Mouse (Mus musculus) C2C12 (cell line): ENCODE results near the gene Ifit2. TPM values are rescaled to one million over a fixed set of nuclear protein-coding genes. Genes with fewer than 3 reads are reported as not detected.

Source experiments
- H3K27me3 ChIP-seq: one replicate; pipeline ENCODE4 v1.6.1; 2011; ENCODE audit not compliant: control insufficient read depth, insufficient read depth, insufficient read length
- H3K36me3 ChIP-seq: one replicate; pipeline ENCODE4 v1.6.1; 2011; ENCODE audit not compliant: control insufficient read depth, insufficient read depth
- H3K4me3 ChIP-seq: one replicate; pipeline ENCODE4 v1.5.1; 2011; ENCODE audit warnings: mild to moderate bottlenecking, control low read depth; ENCODE audit not compliant: poor library complexity, insufficient read depth, severe bottlenecking
- H3K79me2 ChIP-seq: one replicate; pipeline ENCODE4 v1.6.1; 2011; ENCODE audit not compliant: control insufficient read depth, insufficient read depth
- H3K79me3 ChIP-seq: one replicate; pipeline ENCODE4 v1.6.1; 2011; ENCODE audit warnings: low read depth, control low read depth
- H3ac ChIP-seq: one replicate; pipeline ENCODE3; 2011; ENCODE audit warnings: low read depth; ENCODE audit not compliant: control insufficient read depth, insufficient read length
- CEBPB ChIP-seq: IDR thresholded peaks from one replicate; pipeline ENCODE4 v1.6.1; 2011; ENCODE audit warnings: low read depth, mild to moderate bottlenecking, control low read depth, moderate library complexity
- CTCF ChIP-seq: IDR thresholded peaks from one replicate; pipeline ENCODE4 v1.5.1; 2011; ENCODE audit not compliant: control insufficient read depth, insufficient read depth, insufficient read length
- FOSL1 ChIP-seq: IDR thresholded peaks from one replicate; pipeline ENCODE4 v1.8.0; 2011; ENCODE audit warnings: mild to moderate bottlenecking, low read length; ENCODE audit not compliant: poor library complexity, insufficient read depth, severe bottlenecking
- MAX ChIP-seq: IDR thresholded peaks from one replicate; pipeline ENCODE4 v1.6.1; 2011; ENCODE audit warnings: mild to moderate bottlenecking, control low read depth
- MYOD1 ChIP-seq: IDR thresholded peaks from one replicate; pipeline ENCODE4 v1.6.1; 2011; ENCODE audit warnings: low read depth; ENCODE audit not compliant: control insufficient read depth, insufficient read length
- MYOG ChIP-seq: IDR thresholded peaks from one replicate; pipeline ENCODE4 v1.6.1; 2011; ENCODE audit not compliant: control insufficient read depth, insufficient read length; ENCODE audit errors: extremely low read depth
- USF1 ChIP-seq: IDR thresholded peaks from one replicate; pipeline ENCODE4 v1.6.1; 2011; ENCODE audit warnings: low read depth, mild to moderate bottlenecking, control low read depth, moderate library complexity
- polyA plus RNA-seq: library from polyadenylated mRNA; unstranded; fragments of >200 nt; fragmentation: generic; extraction: Trizol; gene quantifications from one replicate; pipeline ENCODE4 v1.2.1, GENCODE M21; 2012; ENCODE audit warnings: missing spikeins

Gene Ifit2
- polyA plus RNA-seq, 1 experiment = 1.6 TPM

DNA sequence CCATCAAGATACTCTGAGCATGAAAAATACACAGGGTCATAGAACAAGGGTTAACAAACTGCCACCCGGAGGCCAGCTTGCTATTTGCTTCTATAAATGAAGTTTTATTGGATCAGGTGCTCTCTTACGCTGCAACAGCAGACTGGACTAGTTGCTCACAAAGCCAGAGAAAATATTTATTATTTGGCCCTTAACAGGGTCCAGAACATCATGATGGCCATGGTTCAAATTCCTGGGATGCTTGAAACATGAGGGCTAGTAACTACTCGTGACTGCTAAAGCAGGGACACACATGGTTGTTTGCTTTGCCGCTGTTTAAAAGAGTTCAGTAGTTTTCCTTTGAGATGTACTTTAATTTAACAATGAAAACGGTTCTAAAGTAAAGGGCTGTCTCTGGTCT, 1.5 kb downstream of the Ifit2 start:
- TF ChIP-seq FOSL1 (no peak), MYOD1 (no peak), USF1 (no peak), CEBPB (no peak), MYOG (no peak), MAX (no peak), CTCF (no peak)
- Histone ChIP-seq H3ac (no peak overlapping the region), H3K4me3 (no peak overlapping the region), H3K79me2 (no peaks in the 10 kb centered on the region), H3K36me3 (no peaks in the 10 kb centered on the region), H3K79me3 (no peaks in the 10 kb centered on the region), H3K27me3 (no peaks in the 10 kb centered on the region)

DNA sequence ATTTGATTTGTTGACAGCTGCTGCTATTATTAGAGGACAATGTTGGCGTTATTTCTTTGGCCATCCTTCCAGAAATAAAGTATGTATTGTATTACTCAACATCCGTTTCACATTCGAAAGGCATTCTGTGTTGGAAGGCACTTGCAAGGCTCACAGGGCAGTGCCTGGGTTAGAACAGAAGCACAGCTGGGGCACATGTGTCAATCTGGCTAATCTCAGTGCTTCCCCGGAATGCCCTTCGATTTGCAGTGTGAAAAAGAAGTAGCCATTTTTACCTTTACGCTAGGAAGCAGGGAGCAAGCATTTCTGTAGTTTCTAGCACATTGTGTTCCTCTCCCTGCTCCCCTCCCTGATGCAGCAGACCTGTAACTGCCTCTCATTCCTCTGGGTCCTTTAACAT, 2.5 kb downstream of the Ifit2 start:
- Histone ChIP-seq H3K4me3 (no peak overlapping the region), H3ac (no peak overlapping the region), H3K27me3 (no peaks in the 10 kb centered on the region), H3K79me2 (no peaks in the 10 kb centered on the region), H3K36me3 (no peaks in the 10 kb centered on the region), H3K79me3 (no peaks in the 10 kb centered on the region)
- TF ChIP-seq MYOD1 (peak; percentile 6), USF1 (no peak), CEBPB (peak; percentile 32), CTCF (no peak)

GRCm38 (mm10) chr19:34553522-34553921, 3.0 kb downstream of the Ifit2 start:
- Histone ChIP-seq H3K79me3 (no peaks in the 10 kb centered on the region), H3K79me2 (no peaks in the 10 kb centered on the region), H3K36me3 (no peaks in the 10 kb centered on the region), H3K4me3 (no peak overlapping the region), H3ac (no peak overlapping the region), H3K27me3 (no peaks in the 10 kb centered on the region)
- TF ChIP-seq USF1 = no peak
- no peak for TF ChIP-seq FOSL1
- TF ChIP-seq MYOD1 = no peak
- no peak for TF ChIP-seq MYOG
- TF ChIP-seq MAX = no peak
- TF ChIP-seq CTCF = no peak
- no peak for TF ChIP-seq CEBPB

- H3K4me3 ChIP-seq = no peak overlapping the region
- H3ac ChIP-seq = no peak overlapping the region
- no peaks in the 10 kb centered on the region for H3K79me2 ChIP-seq
- H3K79me3 ChIP-seq = no peaks in the 10 kb centered on the region
- no peak for TF ChIP-seq USF1
- no peak for TF ChIP-seq FOSL1
- no peak for TF ChIP-seq CEBPB
- TF ChIP-seq CTCF = no peak
- no peak for TF ChIP-seq MAX
- TF ChIP-seq MYOD1 = no peak
- TF ChIP-seq MYOG = no peak
- no peaks in the 10 kb centered on the region for H3K27me3 ChIP-seq
- no peaks in the 10 kb centered on the region for H3K36me3 ChIP-seq
Observed at GRCm38 (mm10) chr19:34554061-34554460, 3.6 kb downstream of the Ifit2 start.

DNA sequence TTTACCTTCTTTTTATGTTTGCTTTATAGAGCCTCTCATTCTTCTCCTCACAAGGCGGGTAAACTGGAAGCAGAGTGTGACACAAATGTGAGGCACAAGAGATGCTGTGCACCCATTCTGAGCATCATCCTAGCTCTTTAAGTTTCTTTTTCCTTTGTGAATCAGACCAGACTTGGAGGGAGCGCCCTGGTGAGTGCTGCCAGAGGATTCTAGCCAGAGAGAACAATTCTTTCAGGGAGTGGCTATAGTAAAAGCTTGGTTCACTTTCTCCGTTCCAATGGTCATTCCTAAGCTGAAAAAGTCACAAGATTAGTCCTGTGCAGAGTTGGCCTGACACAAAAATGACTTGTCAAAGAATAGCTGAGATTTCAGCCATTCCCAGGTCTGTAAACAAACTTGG, 6.1 kb downstream of the Ifit2 start:
- no peak for TF ChIP-seq CEBPB
- TF ChIP-seq MAX = no peak
- TF ChIP-seq FOSL1 = no peak
- TF ChIP-seq USF1 = no peak
- TF ChIP-seq MYOG = no peak
- TF ChIP-seq CTCF = no peak
- TF ChIP-seq MYOD1 = no peak
- no peak overlapping the region for H3K4me3 ChIP-seq
- H3K79me3 ChIP-seq = no peaks in the 10 kb centered on the region

DNA sequence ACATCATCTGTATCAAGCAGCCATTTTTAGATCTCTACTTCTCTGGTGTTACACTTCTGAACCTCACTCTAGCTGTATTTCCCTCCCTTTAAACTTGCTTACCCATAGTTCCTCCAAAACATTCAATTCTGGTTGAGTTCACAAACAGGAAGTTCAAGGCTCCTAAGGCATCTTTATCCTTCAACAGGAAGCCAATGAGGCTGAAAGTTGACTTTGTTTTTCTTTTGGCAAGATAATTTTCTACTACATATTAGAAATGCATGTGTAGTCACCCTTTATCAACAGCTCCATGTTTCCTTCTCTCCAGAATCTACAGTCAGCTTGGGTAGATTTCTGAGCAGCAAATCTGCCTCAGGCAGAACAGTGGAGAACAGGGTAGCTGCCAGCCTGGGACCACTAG, 12.1 kb downstream of the Ifit2 start:
- no peaks in the 10 kb centered on the region for H3K27me3 ChIP-seq
- H3K36me3 ChIP-seq = no peaks in the 10 kb centered on the region
- no peaks in the 10 kb centered on the region for H3K79me3 ChIP-seq
- no peaks in the 10 kb centered on the region for H3K79me2 ChIP-seq
- H3K4me3 ChIP-seq = no peak overlapping the region
- TF ChIP-seq MAX = no peak
- TF ChIP-seq CTCF = no peak
- TF ChIP-seq USF1 = no peak
- TF ChIP-seq MYOG = no peak
- TF ChIP-seq CEBPB = no peak
- TF ChIP-seq MYOD1 = no peak
- TF ChIP-seq FOSL1 = no peak
- no peak overlapping the region for H3ac ChIP-seq

More for the DNA sequence above, 6.1 kb downstream of the Ifit2 start:
- Histone ChIP-seq H3K27me3 (no peaks in the 10 kb centered on the region), H3K79me2 (no peaks in the 10 kb centered on the region), H3ac (no peak overlapping the region), H3K36me3 (no peaks in the 10 kb centered on the region)
